Mouse (Mus musculus) frontal cortex, postnatal 36 days (tissue): ENCODE results near the gene Hoxb9.

Experiments used
- DNase-seq, 2 experiments: peaks; one replicate each; pipeline ENCODE4 v3.0.0; 2022; ENCODE audit warnings: low spot score in 2 of 2

Hoxb9 gene

GRCm38 (mm10) chr11:96270996-96271540 lies at the start of gene Hoxb9:
Gene Hoxb9, plus strand, starts transcription at chr11:96271457.
- DNase-seq, result no peak

- DNase-seq, result no peak
Measured at GRCm38 (mm10) chr11:96223813-96224212, 47.4 kb upstream of the Hoxb9 start.

DNA sequence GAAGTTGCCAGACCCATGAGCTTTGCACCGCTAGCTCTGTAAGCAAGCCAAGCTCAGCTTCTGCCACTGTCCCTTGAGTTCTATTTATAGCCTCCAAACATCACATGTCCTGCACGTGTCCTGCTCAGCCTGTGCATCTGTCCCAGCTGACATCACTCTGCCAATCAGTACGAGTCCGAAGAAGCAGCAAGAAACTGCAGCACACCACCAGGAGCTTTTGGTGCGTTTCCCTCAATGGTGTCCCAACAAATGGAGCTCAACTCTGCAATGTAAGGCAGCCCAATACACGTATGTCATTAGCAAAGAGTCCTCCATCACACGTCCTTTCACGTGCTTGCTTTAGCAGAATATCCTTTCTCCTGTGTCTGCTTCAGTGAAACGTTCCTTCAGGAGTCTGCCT lies 43.6 kb upstream of the Hoxb9 start:
- no peak for DNase-seq

GRCm38 (mm10) chr11:96234906-96235305 lies 36.4 kb upstream of the Hoxb9 start:
- DNase-seq, result peak; percentile 19 to 30

DNA sequence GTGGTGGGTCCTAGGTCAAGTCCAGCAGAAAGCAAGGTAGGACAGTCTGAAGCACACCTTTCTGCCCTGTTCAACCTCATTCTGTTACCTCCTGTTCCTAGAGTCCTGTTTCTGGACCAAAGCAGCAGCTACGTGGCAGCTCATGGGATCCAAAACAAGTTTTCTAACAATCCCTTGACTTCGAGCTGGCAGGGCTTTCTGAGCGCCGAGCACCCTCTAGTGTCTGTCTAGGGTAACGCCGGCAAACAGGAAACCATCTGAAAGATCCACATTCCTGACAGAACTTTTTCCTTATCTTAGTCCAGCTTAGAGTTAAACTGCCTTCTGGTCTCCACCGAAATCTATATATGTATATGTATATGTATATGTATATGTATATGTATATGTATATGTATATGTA lies 31.0 kb upstream of the Hoxb9 start:
- peak in 1 of 2 experiments; percentile 29 for DNase-seq

GRCm38 (mm10) chr11:96250901-96251300 lies 20.4 kb upstream of the Hoxb9 start:
- DNase-seq, result no peak

- no peak for DNase-seq
Measured at GRCm38 (mm10) chr11:96251480-96252031, 19.7 kb upstream of the Hoxb9 start.

GRCm38 (mm10) chr11:96252541-96253120 lies 18.6 kb upstream of the Hoxb9 start:
- no peak for DNase-seq

GRCm38 (mm10) chr11:96254221-96254620 lies 17.0 kb upstream of the Hoxb9 start:
- DNase-seq, result no peak

DNA sequence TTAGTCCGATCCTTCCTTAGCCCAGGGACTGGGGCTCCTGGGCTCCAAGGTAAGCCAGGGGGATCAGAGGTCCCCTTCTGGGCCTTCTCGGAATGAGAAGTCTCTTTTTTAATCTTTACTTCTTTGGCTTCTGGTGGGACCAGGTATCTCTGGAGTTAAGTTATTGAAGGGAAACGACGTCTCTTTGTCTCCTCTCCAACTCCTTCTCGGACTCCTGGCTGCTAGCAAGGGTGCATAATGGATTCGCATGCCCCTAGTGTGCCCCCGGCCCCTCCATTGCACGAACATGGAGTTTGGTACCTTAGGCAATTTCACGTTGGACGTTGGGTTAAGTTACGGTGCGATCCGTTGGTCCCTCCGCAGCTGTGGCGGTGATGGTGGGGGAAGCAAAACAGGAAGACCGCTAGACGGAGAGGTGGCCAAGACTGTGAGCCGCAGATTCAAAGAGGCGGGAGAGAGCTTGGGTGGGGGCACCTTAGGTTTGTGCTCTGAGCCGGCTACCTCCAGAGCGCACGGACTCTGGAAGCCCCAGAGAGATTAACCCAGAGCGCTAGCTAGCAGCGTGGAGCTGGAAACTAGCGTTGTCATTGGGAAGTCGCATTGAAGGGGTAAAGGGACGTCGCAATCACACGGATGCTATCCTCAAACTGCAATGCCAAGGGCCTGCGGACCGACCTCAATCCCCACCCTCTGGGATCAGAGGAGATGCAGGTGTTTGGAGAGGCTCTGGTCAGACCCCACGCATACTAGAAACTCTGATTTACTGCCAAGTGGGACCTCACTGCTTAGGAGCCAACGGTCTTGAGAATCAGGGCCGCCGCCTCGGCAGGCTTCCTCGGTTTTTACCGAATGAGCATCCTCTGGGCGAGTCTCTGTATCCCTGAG lies 15.9 kb upstream of the Hoxb9 start:
- no peak for DNase-seq

- no peak for DNase-seq
Measured at GRCm38 (mm10) chr11:96255996-96256445, 15.2 kb upstream of the Hoxb9 start.

DNA sequence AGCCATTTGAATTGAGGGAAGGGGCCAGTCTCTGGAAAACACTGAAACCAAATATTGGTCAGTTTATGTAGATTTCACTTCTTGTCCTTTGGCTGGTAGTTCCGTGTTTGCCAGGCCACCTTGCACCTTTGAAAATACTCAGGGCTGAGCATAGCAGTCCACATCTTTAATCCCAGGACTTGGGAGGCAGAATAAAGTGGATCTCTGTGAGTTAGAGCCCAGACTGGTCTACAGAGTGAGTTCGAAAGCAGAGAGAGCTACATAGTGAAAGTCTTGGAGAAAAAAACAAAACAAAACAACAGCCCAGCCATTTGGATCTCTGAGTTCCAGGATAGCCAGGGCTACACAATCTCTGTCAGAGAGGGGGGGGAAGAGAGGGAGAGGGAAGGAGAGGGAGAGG lies 14.1 kb upstream of the Hoxb9 start:
- no peak for DNase-seq

DNA sequence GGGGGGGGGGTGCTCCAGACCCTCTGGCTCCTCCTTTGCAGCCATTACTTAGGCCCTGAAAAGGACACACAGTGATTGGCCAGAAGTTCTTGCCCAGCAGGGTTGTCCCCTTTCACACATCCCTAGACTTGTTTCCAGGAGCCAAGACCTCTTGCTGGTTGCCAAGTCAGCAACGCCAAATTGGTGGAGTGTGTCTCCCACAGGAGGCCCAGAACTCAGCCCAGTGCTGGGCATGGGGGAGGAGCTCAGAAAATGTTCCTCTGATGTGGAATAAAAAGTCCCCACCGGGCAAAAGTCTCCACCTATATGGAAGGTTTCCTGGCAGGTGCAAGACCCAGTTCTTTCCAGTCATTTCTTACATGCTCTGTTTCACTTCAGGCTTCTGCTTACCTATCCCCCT lies 12.2 kb upstream of the Hoxb9 start:
- DNase-seq, result no peak

DNA sequence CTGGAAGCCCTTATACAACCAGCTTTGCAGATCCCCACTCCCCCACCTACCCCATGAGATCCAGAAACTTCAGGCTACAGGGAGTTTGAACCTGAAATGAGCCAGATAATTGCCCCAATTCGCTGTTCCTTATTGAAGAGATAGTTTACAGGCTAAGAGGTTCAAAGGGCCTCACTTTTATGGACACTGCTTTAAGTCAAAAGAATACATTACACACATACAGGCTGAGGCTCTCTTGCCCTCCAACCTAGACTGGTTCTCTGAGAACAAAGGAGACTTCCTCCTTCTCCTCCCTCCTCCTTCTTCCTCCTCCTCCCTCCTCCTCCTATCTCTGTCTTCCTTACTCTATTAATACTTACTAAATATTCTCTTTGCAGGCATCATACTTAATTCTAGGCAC lies 11.7 kb upstream of the Hoxb9 start:
- DNase-seq, result no peak

- DNase-seq, result no peak
Measured at GRCm38 (mm10) chr11:96260310-96260970, 10.8 kb upstream of the Hoxb9 start.

- no peak for DNase-seq
Measured at GRCm38 (mm10) chr11:96261323-96261890, 9.8 kb upstream of the Hoxb9 start.

DNA sequence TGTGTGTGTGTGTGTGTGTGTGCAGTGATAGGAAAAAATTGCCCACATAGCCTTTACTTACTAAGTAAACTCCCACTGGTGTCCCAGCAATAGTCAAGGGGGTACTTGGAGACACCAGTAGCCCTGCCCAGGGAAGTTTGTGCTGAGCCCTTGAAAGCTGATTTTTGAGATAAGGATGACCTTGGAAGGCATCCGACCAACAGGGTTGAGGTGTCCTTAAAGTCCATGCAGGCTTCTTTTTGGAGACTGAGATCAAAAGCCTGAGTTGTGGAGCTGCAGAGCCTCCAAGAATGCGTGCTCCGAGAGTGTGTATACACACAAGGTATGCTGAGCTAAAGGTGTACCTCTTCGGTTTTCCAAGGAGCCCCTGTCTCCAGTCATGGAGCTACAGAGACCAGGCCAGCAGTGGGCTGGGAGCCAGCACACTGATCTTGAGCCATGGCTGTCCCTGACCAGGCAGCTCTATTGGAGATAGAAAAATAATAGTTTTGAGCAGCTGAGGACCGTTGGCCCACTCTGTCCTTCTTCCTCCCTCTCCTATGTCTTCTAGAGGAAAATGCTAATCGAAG lies 8.9 kb upstream of the Hoxb9 start:
- no peak for DNase-seq

DNA sequence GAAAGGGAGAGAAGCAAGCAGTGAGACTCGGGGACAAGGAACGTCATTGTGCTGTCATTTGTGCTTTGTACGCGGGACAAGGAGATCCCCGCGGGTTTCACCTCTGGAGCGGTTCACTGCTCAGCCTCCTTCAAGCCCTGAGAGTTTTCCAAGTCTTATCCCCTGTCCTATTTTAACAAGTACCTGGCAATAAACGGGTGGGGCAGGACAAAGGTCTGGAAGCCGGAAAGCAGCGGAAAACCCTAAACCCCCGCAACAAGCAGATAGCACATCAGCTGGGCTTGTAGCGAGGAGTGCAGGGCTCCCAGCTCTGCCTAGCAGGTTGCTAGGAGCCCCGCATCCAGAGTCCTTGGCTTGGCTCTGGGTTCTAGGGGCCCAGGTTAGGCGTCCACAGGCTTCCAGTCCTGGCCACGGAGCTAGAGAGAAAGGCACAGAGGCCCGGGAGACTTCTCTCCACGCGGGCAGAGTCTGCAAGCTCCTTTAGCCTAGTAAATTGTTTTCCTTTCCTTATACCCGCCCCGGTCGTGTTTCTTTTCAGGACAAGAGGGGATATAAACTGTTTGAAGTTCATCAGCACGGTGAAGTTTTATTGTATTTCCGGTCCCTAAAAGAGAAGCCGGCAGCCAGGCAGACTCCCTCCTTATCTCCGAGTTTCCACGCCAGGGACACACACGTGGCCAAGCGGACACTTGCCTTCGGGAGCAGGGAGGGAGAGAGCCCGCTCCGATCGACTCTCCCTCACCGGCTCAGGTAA lies 7.4 kb upstream of the Hoxb9 start:
- no peak for DNase-seq

GRCm38 (mm10) chr11:96264390-96265020 lies 6.8 kb upstream of the Hoxb9 start:
- DNase-seq, result no peak

DNA sequence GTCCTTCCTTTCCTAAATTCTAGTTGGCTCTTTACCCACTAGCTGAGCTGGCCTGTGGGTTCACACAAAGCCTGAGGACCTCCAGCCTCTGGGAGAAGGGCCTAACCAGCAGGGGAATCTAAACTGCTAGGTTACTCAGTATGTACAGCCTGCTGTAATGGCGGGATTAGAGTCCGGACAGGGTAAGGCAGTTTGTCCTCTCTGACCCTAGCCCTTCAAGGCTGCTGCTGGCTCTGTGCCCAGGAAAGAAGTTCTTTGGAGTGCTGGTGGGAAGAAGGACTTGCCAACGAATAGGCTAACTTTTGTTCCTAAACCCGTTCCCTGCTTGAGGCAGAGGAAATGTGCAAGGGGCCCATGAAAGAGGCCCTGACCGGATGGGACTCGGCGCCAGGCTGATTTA lies 5.3 kb upstream of the Hoxb9 start:
- no peak for DNase-seq
